Mouse (Mus musculus) embryo, embryonic 11.5 days (tissue): ENCODE measurements around the gene Gtf2i.

Experiments used
- DNase-seq: peaks from one replicate; pipeline ENCODE4 v3.0.0-alpha.2; 2012; ENCODE audit warnings: low read depth, low spot score

Gene Gtf2i

DNA sequence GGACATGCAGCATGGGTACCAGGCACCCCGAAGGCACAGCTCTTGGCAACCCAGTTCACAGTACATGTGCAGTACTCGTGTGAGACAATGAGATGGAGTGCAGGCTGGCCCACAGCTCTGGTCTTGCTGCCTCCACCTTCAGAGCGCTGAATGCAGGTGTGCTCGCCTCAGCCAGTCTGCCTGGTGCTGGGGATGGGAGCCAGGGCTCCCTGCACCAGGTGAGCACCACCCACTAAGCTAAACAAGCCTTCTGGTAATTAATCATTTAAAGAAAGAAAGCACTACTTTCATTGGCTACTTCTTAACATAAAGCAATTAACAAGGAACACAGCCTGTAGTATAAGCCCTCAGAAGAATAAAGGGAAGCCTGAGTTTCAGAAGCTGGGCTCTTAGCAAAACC lies 37.5 kb downstream of the Gtf2i start:
- DNase-seq, result no peak

- no peak for DNase-seq
Observed at GRCm38 (mm10) chr5:134275556-134275955, 39.0 kb downstream of the Gtf2i start.

DNA sequence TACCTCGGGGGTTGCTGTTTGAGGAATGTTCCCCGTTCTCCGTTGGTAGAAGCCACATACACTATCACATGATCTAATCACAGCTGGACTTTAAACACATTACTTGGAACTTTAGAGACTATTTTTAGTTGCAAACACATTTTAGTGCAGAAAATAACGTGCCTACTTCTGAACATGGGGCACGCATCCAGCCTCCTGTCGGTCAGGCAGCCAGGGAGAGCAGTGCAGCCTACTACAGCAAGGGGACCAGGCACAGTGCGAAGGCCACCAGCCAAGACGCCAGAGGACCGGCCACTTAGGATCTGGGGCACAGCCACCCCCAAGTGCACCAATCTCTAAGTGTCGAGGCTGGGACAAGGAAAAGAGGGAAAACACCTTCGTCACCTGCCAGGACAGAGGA lies 39.5 kb downstream of the Gtf2i start:
- no peak for DNase-seq

- DNase-seq, result no peak
Observed at GRCm38 (mm10) chr5:134273761-134274160, 40.8 kb downstream of the Gtf2i start.

DNA sequence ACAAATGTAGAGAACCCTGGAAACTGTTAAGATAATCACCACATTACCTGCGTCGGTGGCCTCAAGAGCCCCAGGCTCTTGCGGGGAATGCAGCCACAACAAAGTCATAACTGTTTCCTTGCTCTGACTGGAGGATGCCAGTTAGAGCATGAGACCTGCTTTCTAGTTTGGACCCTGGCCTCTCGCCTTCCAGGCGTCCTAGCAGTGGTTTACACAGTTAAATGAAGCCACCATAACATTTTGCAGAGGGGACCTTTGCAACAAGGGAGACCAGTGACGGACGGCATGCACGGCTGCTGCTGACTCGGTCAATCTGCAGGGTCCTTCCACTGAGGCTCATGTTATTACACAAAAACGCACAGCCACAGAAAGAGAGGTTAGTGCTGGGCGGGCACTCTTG lies 41.8 kb downstream of the Gtf2i start:
- no peak for DNase-seq

- DNase-seq, result no peak
Observed at GRCm38 (mm10) chr5:134271421-134271820, 43.1 kb downstream of the Gtf2i start.

- DNase-seq, result no peak
Observed at GRCm38 (mm10) chr5:134270566-134270965, 44.0 kb downstream of the Gtf2i start.

- no peak for DNase-seq
Observed at GRCm38 (mm10) chr5:134269751-134270150, 44.8 kb downstream of the Gtf2i start.

- DNase-seq, result no peak
Observed at GRCm38 (mm10) chr5:134268751-134269150, 45.8 kb downstream of the Gtf2i start.

DNA sequence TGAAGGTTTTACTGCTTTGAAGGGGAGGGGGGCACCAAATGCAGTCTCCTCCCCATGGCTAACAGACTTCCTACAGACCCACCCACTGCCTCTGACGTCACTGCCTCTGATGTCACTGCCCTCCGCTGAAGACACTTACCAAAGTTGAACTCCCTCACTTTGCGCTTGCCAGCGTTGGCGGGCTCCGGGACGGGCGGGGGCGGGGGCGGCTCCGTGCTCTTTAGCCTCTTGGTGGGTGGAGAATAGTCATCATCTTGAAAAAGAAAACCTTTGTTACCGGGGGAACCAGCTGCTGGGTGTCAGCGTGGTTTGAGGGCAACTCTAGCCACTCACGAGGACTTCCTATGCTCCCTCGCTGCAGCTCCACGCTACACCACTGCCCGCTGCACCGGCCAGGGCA lies 48.2 kb downstream of the Gtf2i start:
- DNase-seq, result no peak

DNA sequence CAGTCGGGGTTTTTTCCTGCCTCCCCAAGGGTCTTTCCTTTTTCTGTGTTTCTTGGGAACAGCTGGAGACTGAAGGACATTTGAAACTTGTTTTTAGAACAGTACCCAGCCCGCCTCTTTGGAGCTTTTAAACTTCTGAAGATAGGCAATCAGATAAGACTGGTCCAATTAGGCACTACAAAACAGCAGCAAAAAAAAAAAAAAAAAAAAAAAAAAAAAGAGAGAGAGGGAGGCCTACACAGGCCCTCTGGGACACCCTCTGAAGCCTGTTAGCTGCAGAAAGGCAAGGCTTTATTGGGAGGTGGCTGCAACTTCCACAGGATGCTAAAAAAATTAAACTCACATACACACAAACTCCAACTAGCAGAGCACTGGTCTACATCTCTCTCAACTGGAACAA lies 48.7 kb downstream of the Gtf2i start:
- DNase-seq, result no peak

DNA sequence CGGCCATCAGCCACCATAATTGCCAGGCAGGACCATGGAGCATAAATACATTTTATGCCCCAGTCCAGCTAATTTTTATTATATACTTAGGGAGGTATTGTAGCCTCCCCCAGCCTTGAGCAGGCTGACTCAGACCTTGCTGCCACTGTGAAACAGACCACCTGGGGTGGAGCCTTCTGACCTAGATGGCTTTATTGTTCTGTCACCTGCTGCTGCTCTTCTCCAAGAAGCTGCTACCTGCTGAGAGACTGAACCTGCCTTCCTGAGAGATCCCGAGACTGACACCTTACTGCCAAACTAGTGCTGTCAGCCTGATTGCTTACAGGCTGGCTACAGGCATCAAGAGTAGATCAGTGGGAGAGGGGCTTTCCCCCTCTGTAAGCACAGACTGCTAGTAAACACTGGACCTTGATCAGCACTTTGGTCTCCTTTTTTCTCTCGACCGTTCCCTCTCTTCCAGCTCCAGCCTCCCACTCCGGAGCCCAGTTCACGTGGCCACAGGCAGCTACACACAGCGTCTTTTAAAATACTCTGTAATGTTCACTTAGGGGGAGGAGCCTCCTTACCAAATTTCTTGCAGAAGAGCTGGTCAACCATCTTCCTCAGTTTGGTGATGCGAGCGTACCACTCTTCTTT lies 54.4 kb downstream of the Gtf2i start:
- no peak for DNase-seq

DNA sequence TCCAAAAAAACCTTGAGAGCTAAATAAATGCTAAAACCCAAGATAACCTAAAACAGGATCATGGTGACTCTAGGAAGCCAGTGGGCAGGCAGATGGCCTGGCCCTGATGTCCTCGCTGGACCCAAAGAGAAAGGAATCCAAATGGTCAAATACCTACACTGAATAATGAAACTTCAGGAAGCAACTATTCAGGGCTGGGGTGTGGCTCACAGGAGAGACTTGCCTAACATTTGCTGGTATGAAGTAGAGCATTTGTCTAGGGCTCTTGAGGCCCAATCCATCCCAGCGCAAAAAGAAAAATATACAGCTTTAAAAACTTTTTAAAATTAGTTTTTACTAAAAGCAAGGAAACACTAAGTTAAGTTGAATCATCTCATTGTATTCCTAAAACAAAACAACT lies 55.6 kb downstream of the Gtf2i start:
- DNase-seq, result no peak

DNA sequence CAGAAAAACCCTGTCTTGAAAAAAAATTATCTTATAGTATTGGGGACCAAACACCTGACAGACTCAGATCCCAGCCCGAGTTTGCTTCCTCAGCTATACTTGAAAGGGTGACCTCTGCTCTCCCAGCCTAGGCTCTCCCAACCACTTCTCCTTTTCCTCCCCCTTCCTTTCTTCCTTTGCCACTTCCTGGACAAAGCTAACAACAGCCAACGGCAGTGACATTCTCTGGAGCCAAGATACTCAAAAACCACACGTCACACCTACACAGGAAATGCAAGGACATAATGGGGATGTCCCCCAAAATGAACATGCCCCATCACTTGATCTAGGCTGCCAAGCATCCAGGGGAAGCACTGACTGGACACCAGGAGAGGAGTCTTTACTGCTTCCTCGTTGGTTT lies 56.2 kb downstream of the Gtf2i start:
- DNase-seq, result no peak

GRCm38 (mm10) chr5:134257349-134258031 lies 57.1 kb downstream of the Gtf2i start:
- no peak for DNase-seq

GRCm38 (mm10) chr5:134255294-134255693 lies 59.3 kb downstream of the Gtf2i start:
- no peak for DNase-seq

GRCm38 (mm10) chr5:134253806-134254205 lies 60.8 kb downstream of the Gtf2i start:
- DNase-seq, result no peak

- DNase-seq, result no peak
Observed at GRCm38 (mm10) chr5:134251083-134251482, 63.5 kb downstream of the Gtf2i start.

GRCm38 (mm10) chr5:134250601-134251000 lies 64.0 kb downstream of the Gtf2i start:
- DNase-seq, result no peak

DNA sequence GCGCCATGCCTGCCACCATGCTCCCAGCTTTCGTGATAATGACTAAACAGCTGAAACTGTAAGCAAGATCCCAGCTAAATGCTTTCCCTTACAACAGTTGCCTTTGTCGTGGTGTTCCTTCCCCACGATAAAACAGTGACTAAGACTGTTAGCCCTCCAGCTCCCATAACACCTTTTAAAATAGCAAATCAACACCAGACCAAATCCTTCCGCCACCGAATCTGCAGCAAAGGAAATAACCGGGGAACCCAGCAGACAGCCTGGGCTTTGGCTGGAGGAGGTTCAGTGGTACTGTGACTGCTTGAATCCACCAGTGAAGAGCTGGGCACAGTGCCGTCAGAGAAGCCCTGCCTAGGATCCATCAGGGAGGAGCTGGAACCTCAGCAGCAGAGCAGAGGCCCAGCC lies 65.3 kb downstream of the Gtf2i start:
- DNase-seq, result no peak

- DNase-seq, result no peak
Observed at GRCm38 (mm10) chr5:134248608-134249244, 65.8 kb downstream of the Gtf2i start.

DNA sequence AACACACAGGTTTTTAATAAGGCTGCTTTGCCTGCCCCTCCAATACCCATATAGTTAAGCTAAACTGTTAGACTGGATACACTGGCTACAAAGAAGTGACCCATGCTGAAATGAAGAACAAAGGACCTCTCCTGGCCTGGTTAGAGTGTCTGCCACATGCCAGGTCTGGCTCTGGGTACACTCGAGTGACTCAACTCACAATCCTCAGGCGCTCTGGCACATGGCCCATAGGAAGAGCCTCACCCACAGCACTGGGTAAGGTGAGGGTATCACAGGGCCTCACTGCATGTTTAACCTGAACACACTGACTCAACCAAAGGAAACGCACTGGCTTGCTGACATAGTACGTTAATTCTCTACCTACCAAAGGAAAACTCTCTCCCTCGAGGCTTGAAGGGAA lies 68.4 kb downstream of the Gtf2i start:
- DNase-seq, result no peak

DNA sequence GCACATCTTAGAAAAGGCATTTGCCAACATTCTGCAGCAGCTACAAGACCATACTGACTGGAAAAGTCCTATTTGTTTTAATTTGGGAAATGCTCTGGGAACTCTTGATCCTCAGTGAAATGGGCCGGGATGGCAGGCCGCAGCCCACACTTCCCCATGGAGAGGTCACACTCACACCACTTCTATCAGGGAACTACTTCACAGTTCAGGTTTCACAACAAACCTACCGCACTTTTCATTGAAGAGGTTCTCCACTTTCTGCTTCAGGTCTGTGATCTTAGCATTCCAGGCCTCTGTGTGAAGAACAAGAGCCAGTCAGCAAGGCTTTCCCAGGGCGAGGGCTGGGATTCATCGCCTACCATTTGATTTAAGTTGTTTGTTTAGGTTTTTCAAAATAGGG lies 69.7 kb downstream of the Gtf2i start:
- DNase-seq, result no peak
